In the genomic region with DNA sequence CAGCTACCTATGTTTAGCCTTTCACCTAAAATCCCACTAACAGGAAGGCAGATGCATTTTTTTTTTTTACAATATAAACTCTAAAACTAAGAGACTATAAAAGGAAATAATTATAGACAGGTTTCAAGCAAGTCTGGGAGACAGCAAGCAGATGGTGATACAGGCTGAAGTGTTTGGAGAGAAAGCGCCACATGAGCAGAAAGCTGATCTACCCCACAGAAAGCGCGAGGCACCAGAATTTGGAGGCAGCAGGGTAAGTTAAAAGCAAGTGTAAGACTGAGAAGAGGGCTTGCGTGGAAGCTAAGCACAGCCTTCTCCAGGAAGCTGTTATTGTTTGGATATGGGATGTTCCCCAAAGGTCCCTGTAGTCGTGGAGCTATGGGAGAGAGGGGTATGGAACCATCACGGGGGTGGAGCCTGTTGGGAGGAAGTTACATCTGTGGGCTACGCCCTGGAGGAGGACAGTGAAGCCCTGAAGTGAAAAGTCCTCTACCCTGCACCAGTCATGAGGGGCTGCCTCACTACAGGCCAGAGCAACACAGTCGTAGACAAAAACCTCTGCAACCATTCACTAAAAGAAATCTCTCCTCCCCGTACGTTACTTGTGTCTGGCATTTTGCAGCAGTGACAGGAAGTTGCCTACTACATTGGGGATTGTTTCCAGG, we compare ENCODE assay signal across 21 mouse cellular contexts. TPM values are rescaled to one million over a fixed set of nuclear protein-coding genes. Genes with fewer than 3 reads are reported as not detected.
DNase-seq lines count a peak whose midpoint lies in the region; ATAC-seq and TF ChIP-seq lines count a peak whose summit lies in the region.
"Had no signal": no experiment of that assay in that cellular context is flagged by ENCODE, and none has a peak within 500 bp of the region (broad histone marks: within the 10 kb centered on the region; RNA-seq: fewer than 3 reads in every experiment).

No protein-coding gene starts in this region.

- ATAC-seq in intestine, embryonic 14.5 days (replicated peaks; ENCODE audit: low FRiP score, low TSS enrichment, low read depth): no peak
- no peak for ATAC-seq in intestine, postnatal 0 days
- ATAC-seq: forebrain, embryonic 14.5 days; inflammation-experienced regulatory T-cells, adult 6 months had no signal

- no peaks in the 10 kb centered on the region for H3K27me3 ChIP-seq in intestine, embryonic 14.5 days (replicated peaks; ENCODE audit: control insufficient read depth, insufficient read depth, low read length)
- no peaks in the 10 kb centered on the region for H3K27me3 ChIP-seq in intestine, postnatal 0 days (replicated peaks; ENCODE audit: control insufficient read depth, insufficient read depth, low read length)
- H3K27me3 ChIP-seq in splenic B cell, adult 2 months (ENCODE audit: control insufficient read depth, insufficient read depth, low read length, poor library complexity, severe bottlenecking): no peaks in the 10 kb centered on the region
- H3K27me3 ChIP-seq: hindbrain, embryonic 13.5 days; neural tube, embryonic 15.5 days had no signal

- 36% methylated on average over 10 of the region's 10 CpGs for WGBS in intestine, embryonic 14.5 days
- 62% methylated on average over 10 of the region's 10 CpGs for WGBS in intestine, postnatal 0 days

- H3K4me2 ChIP-seq in intestine, embryonic 14.5 days (ENCODE audit: low read length): no peak overlapping the region
- no peak overlapping the region for H3K4me2 ChIP-seq in intestine, postnatal 0 days (replicated peaks; ENCODE audit: low read depth)
- H3K4me2 ChIP-seq: heart, embryonic 12.5 days; hindbrain, embryonic 13.5 days; neural tube, embryonic 15.5 days had no signal

- H3K27ac ChIP-seq in intestine, embryonic 14.5 days (ENCODE audit: low read depth): peak overlapping the region; percentile 33; the same call in 1 of the 2 replicates
- H3K27ac ChIP-seq in intestine, postnatal 0 days (ENCODE audit: low read depth, low read length): no peak overlapping the region
- H3K27ac ChIP-seq: hindbrain, embryonic 13.5 days; left cerebral cortex, adult 2 months; neural tube, embryonic 15.5 days had no signal

- no peaks in the 10 kb centered on the region for H3K9me3 ChIP-seq in intestine, embryonic 14.5 days (ENCODE audit: control insufficient read depth, low read length)
- H3K9me3 ChIP-seq in intestine, postnatal 0 days (ENCODE audit: control insufficient read depth): no peaks in the 10 kb centered on the region
- H3K9me3 ChIP-seq: heart, embryonic 12.5 days; hindbrain, embryonic 13.5 days; neural tube, embryonic 15.5 days had no signal

- TF ChIP-seq CTCF in intestine, postnatal 0 days (IDR thresholded peaks at IDR 0.05; ENCODE audit: low read depth): no peak
- no peak for TF ChIP-seq CTCF in brain, embryonic 14.5 days (IDR thresholded peaks at IDR 0.05; ENCODE audit: borderline replicate concordance, extremely low read depth, insufficient read depth, insufficient read length)

- DNase-seq in intestine, embryonic 14.5 days (ENCODE audit: low spot score): no peak
- peak; percentile 51 for DNase-seq in lung, postnatal 10 days
- no peak for DNase-seq in lung, postnatal 14 days
- peak; percentile 37 for DNase-seq in brain, embryonic 14.5 days (ENCODE audit: low read depth)
- peak; percentile 23 for DNase-seq in splenic B cell, adult 2 months (ENCODE audit: low read depth, low spot score)
- no peak for DNase-seq in spleen, adult 12 weeks (ENCODE audit: low spot score)
- DNase-seq: cerebellum, adult 9-10 months; heart, postnatal 14 days; left cerebral cortex, postnatal 4 days; liver; midbrain, embryonic 14.5 days; right cerebral cortex, postnatal 25 days; thymus, postnatal 4 days had no signal

- H3K36me3 ChIP-seq in intestine, embryonic 14.5 days (ENCODE audit: control insufficient read depth, insufficient read depth, low read length): no peaks in the 10 kb centered on the region
- no peaks in the 10 kb centered on the region for H3K36me3 ChIP-seq in intestine, postnatal 0 days (ENCODE audit: control insufficient read depth, insufficient read depth)
- no peaks in the 10 kb centered on the region for H3K36me3 ChIP-seq in splenic B cell, adult 2 months (ENCODE audit: control insufficient read depth, insufficient read depth, low read length, poor library complexity, severe bottlenecking)
- H3K36me3 ChIP-seq: heart, embryonic 12.5 days; hindbrain, embryonic 13.5 days; neural tube, embryonic 15.5 days had no signal

- H3K4me3 ChIP-seq in intestine, embryonic 14.5 days (ENCODE audit: low read depth, low read length): no peak overlapping the region
- H3K4me3 ChIP-seq in intestine, postnatal 0 days (ENCODE audit: low read depth, low read length): no peak overlapping the region
- H3K4me3 ChIP-seq: heart, embryonic 12.5 days; hindbrain, embryonic 13.5 days; left cerebral cortex, adult 2 months; neural tube, embryonic 15.5 days had no signal

- H3K9ac ChIP-seq in intestine, embryonic 14.5 days (ENCODE audit: low read length): no peak overlapping the region
- no peak overlapping the region for H3K9ac ChIP-seq in intestine, postnatal 0 days (ENCODE audit: low read depth, low read length)
- H3K9ac ChIP-seq: heart, embryonic 12.5 days; hindbrain, embryonic 13.5 days; neural tube, embryonic 15.5 days had no signal

- H3K4me1 ChIP-seq in intestine, embryonic 14.5 days (replicated peaks; ENCODE audit: control insufficient read depth, insufficient read depth, low read length): 0 out of 2 replicates have a peak, but pooled peaks cover 8% of the 10 kb centered on the region
- no peaks in the 10 kb centered on the region for H3K4me1 ChIP-seq in intestine, postnatal 0 days (replicated peaks; ENCODE audit: control insufficient read depth, insufficient read depth, low read length)

- no peak for TF ChIP-seq POLR2A in brain, embryonic 14.5 days (IDR thresholded peaks at IDR 0.05; ENCODE audit: borderline replicate concordance, extremely low read depth, insufficient read depth, insufficient read length, poor library complexity, severe bottlenecking)

RNA-seq across cellular contexts. Expression of gene Stum, which starts 34.2 kb away (rescaled TPM):
- 1.7 and 1.9 TPM in 2 replicates for polyA plus RNA-seq in intestine, embryonic 14.5 days (2014; fragmentation: Nextera tagmentation; extraction: Ambion mirVana)
- polyA plus RNA-seq in intestine, postnatal 0 days (2015; fragmentation: Nextera tagmentation; extraction: Ambion mirVana): 2.6 and 2.7 TPM in 2 replicates
- polyA plus RNA-seq in brain, embryonic 14.5 days (2012; rRNA removed): 10.2 and 11.6 TPM in 2 replicates
- polyA plus RNA-seq: inflammation-experienced regulatory T-cells, adult 6 months; liver, embryonic 16.5 days had no signal

RNA-seq across cellular contexts. Expression of gene Parp1, which starts 51.2 kb away (rescaled TPM):
- polyA plus RNA-seq in intestine, embryonic 14.5 days (2014; fragmentation: Nextera tagmentation; extraction: Ambion mirVana): 139 and 145 TPM in 2 replicates
- 20.4 and 22.6 TPM in 2 replicates for polyA plus RNA-seq in intestine, postnatal 0 days (2015; fragmentation: Nextera tagmentation; extraction: Ambion mirVana)
- 105 and 115 TPM in 2 replicates for polyA plus RNA-seq in brain, embryonic 14.5 days (2012; rRNA removed)

Comparison
In these comparisons a context has a peak if more than half of its experiments do, and no peak if none do; other contexts are left out.
1. DNase-seq: peak in lung, postnatal 10 days (single experiment), brain, embryonic 14.5 days (single experiment) and splenic B cell, adult 2 months (single experiment); none in intestine, embryonic 14.5 days (single experiment), lung, postnatal 14 days (single experiment) and spleen, adult 12 weeks (single experiment).